Mouse (Mus musculus) MEL (cell line): ENCODE data around the gene Spink2. TPM values are rescaled to one million over a fixed set of nuclear protein-coding genes. Genes with fewer than 3 reads are reported as not detected.

Experiments
- DNase-seq: peaks from one replicate; pipeline ENCODE4 v3.0.0; 2011; ENCODE audit warnings: low read depth, low spot score
- H3K27ac ChIP-seq: 2 replicates; pipeline ENCODE4 v1.5.1; 2012; ENCODE audit warnings: low read depth, mild to moderate bottlenecking, control low read depth, low read length, moderate library complexity; ENCODE audit not compliant: control insufficient read depth
- H3K27me3 ChIP-seq, 2 experiments: fragments of 150-350 bp in 1 of 2; sonication (generic) in 1 of 2; 2 replicates each; pipeline ENCODE4 v1.6.1; 2012; ENCODE audit warnings: low read length in 2 of 2, mild to moderate bottlenecking in 2 of 2, improper control_type of control experiment in 1 of 2, moderate library complexity in 1 of 2; ENCODE audit not compliant: insufficient read depth in 2 of 2, control insufficient read depth in 1 of 2
- H3K36me3 ChIP-seq, 2 experiments: 2 replicates each; pipeline ENCODE4 v1.6.1; 2012 to 2014; ENCODE audit warnings: low read length in 2 of 2, improper control_type of control experiment in 1 of 2, inconsistent platforms in 1 of 2, mild to moderate bottlenecking in 1 of 2; ENCODE audit not compliant: insufficient read depth in 2 of 2, control insufficient read depth in 1 of 2
- H3K4me1 ChIP-seq, 2 experiments: fragments of 150-350 bp in 1 of 2; sonication (generic) in 1 of 2; 2 replicates each; pipeline ENCODE4 v1.6.1; 2012; ENCODE audit warnings: low read length in 2 of 2, improper control_type of control experiment in 1 of 2, mild to moderate bottlenecking in 1 of 2; ENCODE audit not compliant: insufficient read depth in 2 of 2, control insufficient read depth in 1 of 2
- H3K4me3 ChIP-seq, 2 experiments: fragments of 150-350 bp in 1 of 2; sonication (generic) in 1 of 2; 2 replicates each; pipeline ENCODE4 v1.5.1; 2012; ENCODE audit warnings: low read depth in 2 of 2, low read length in 2 of 2, mild to moderate bottlenecking in 2 of 2, moderate library complexity in 2 of 2, control low read depth in 1 of 2, improper control_type of control experiment in 1 of 2; ENCODE audit not compliant: control insufficient read depth in 1 of 2, insufficient read depth in 1 of 2
- H3K79me2 ChIP-seq: 2 replicates; pipeline ENCODE4 v1.6.1; 2012; ENCODE audit warnings: mild to moderate bottlenecking, low read length, moderate library complexity; ENCODE audit not compliant: control insufficient read depth, poor library complexity, insufficient read depth
- H3K9ac ChIP-seq: 2 replicates; pipeline ENCODE4 v1.6.1; 2012; ENCODE audit warnings: low read depth, mild to moderate bottlenecking, control low read depth, low read length, moderate library complexity; ENCODE audit not compliant: control insufficient read depth, poor library complexity, severe bottlenecking
- H3K9me3 ChIP-seq: fragments of 150-350 bp; sonication (generic); replicated peaks from 2 replicates; pipeline ENCODE4 v1.6.1; 2012; ENCODE audit warnings: mild to moderate bottlenecking, low read length, improper control_type of control experiment, moderate library complexity; ENCODE audit not compliant: insufficient read depth
- ELF1 ChIP-seq: IDR thresholded peaks from 2 replicates; pipeline ENCODE4 v1.6.1; 2014; ENCODE audit warnings: low read depth, mild to moderate bottlenecking, inconsistent platforms, low read length, improper control_type of control experiment, moderate library complexity
- EP300 ChIP-seq, 2 experiments: IDR thresholded peaks; 2 replicates each; pipeline ENCODE4 v1.6.1; 2011; ENCODE audit warnings: improper control_type of control experiment in 2 of 2, low read length in 2 of 2, low read depth in 1 of 2, mild to moderate bottlenecking in 1 of 2
- GABPA ChIP-seq: IDR thresholded peaks from 2 replicates; pipeline ENCODE4 v1.6.1; 2012; ENCODE audit warnings: low read depth, mild to moderate bottlenecking, inconsistent platforms, low read length, improper control_type of control experiment, moderate library complexity
- GATA1 ChIP-seq: IDR thresholded peaks from 2 replicates; pipeline ENCODE4 v1.6.1; 2011; ENCODE audit warnings: low read depth, low read length, improper control_type of control experiment
- JUND ChIP-seq: IDR thresholded peaks from 2 replicates; pipeline ENCODE4 v1.6.1; 2011; ENCODE audit warnings: low read depth, mild to moderate bottlenecking, improper control_type of control experiment, low read length
- KAT2A ChIP-seq: conservative IDR thresholded peaks from 2 replicates; pipeline ENCODE4 v1.6.1; 2012; ENCODE audit warnings: low read depth, low read length, improper control_type of control experiment, inconsistent platforms
- MEF2A ChIP-seq: IDR thresholded peaks from 2 replicates; pipeline ENCODE4 v1.6.1; 2014; ENCODE audit warnings: low read depth, mild to moderate bottlenecking, inconsistent platforms, low read length, improper control_type of control experiment; ENCODE audit not compliant: poor library complexity, insufficient replicate concordance, severe bottlenecking; ENCODE audit errors: extremely low read depth
- MXI1 ChIP-seq: IDR thresholded peaks from 2 replicates; pipeline ENCODE4 v1.6.1; 2011; ENCODE audit warnings: mild to moderate bottlenecking, low read depth, low read length, improper control_type of control experiment
- MYB ChIP-seq: IDR thresholded peaks from 2 replicates; pipeline ENCODE4 v1.6.1; 2011; ENCODE audit warnings: mild to moderate bottlenecking, low read depth, low read length, improper control_type of control experiment
- MYC ChIP-seq: IDR thresholded peaks from 2 replicates; pipeline ENCODE4 v1.6.1; 2011; ENCODE audit warnings: low read depth, mild to moderate bottlenecking, low read length, improper control_type of control experiment, moderate library complexity
- POLR2A ChIP-seq, 2 experiments: IDR thresholded peaks; 2 replicates each; pipeline ENCODE4 v1.6.1; 2011 to 2012; ENCODE audit warnings: low read length in 2 of 2, mild to moderate bottlenecking in 2 of 2, control low read depth in 1 of 2, improper control_type of control experiment in 1 of 2, low read depth in 1 of 2, moderate library complexity in 1 of 2; ENCODE audit not compliant: control insufficient read depth in 1 of 2, insufficient read depth in 1 of 2, poor library complexity in 1 of 2
- RAD21 ChIP-seq: IDR thresholded peaks from 2 replicates; pipeline ENCODE4 v1.6.1; 2011; ENCODE audit warnings: mild to moderate bottlenecking, low read depth, low read length, improper control_type of control experiment
- SIN3A ChIP-seq: IDR thresholded peaks from 2 replicates; pipeline ENCODE4 v1.6.1; 2012; ENCODE audit warnings: low read length, improper control_type of control experiment, inconsistent platforms
- TAL1 ChIP-seq: IDR thresholded peaks from 2 replicates; pipeline ENCODE4 v1.6.1; 2012; ENCODE audit warnings: mild to moderate bottlenecking, inconsistent platforms, low read length, moderate library complexity, mixed read lengths
- TCF12 ChIP-seq: IDR thresholded peaks from 2 replicates; pipeline ENCODE4 v1.6.1; 2014; ENCODE audit warnings: low read depth, mild to moderate bottlenecking, inconsistent platforms, low read length, improper control_type of control experiment, moderate library complexity
- UBTF ChIP-seq: IDR thresholded peaks from 2 replicates; pipeline ENCODE4 v1.6.1; 2012; ENCODE audit warnings: low read depth, mild to moderate bottlenecking, inconsistent platforms, low read length, improper control_type of control experiment, moderate library complexity, borderline replicate concordance; ENCODE audit not compliant: insufficient read depth
- USF2 ChIP-seq, 2 experiments: IDR thresholded peaks; 2 replicates each; pipeline ENCODE4 v1.6.1; 2011 to 2012; ENCODE audit warnings: improper control_type of control experiment in 2 of 2, low read length in 2 of 2, borderline replicate concordance in 1 of 2, inconsistent platforms in 1 of 2, low read depth in 1 of 2, mild to moderate bottlenecking in 1 of 2; ENCODE audit not compliant: insufficient read depth in 1 of 2
- ZKSCAN1 ChIP-seq: IDR thresholded peaks from 2 replicates; pipeline ENCODE4 v1.6.1; 2012; ENCODE audit warnings: low read depth, mild to moderate bottlenecking, inconsistent platforms, low read length, improper control_type of control experiment, moderate library complexity
- ZMIZ1 ChIP-seq: IDR thresholded peaks from 2 replicates; pipeline ENCODE4 v1.6.1; 2012; ENCODE audit warnings: low read depth, mild to moderate bottlenecking, inconsistent platforms, low read length, improper control_type of control experiment, moderate library complexity
- polyA plus RNA-seq, 2 experiments: library from polyadenylated mRNA; stranded (reverse) in 1 of 2; unstranded in 1 of 2; fragments of >175 nt in 1 of 2; fragments of >200 nt in 1 of 2; gene quantifications; 2 replicates each; pipeline versions ENCODE4 v1.2.1 to v1.2.4; 2012; ENCODE audit warnings: low replicate concordance in 2 of 2, low read depth in 1 of 2; ENCODE audit not compliant: insufficient read length in 2 of 2, insufficient read depth in 1 of 2, missing spikeins in 1 of 2
- total RNA-seq: library from RNA; depleted of rRNA; stranded (reverse); fragments of 300-350 nt; gene quantifications from 2 replicates; pipeline ENCODE4 v1.2.3, GENCODE M21; 2012

Spink2 gene
- total and polyA plus RNA-seq, 3 experiments, result not detected

DNA sequence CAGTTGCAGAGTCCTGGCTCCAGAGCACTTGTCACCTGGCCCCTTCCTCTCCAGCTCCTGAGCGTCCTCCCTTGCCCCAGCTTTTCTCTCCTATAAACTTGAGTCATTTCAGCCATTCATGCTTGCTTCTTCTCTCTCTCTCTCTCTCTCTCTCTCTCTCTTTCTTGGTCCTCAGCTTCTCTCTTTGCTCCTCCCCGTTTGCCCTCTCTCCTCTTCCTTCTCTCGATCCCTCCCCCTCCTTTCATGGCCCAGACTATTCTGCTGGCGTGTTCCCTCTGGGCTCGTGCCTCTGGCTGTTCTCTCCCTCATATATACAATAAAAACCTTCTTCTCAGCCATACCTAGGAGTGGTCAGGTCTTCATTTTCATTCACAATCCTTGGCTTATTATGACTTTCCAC lies 40.4 kb upstream of the Spink2 start:
- H3K27ac ChIP-seq, result no peak overlapping the region
- TF ChIP-seq MXI1, result no peak
- TF ChIP-seq MYB, result no peak
- TF ChIP-seq MYC, result no peak
- TF ChIP-seq EP300 (IDR thresholded peaks at IDR 0.05; ENCODE audit: low read depth in 1 of 2, low read length in 2 of 2), result no peak
- no peak for TF ChIP-seq KAT2A
- no peak for TF ChIP-seq UBTF
- no peak for TF ChIP-seq ZMIZ1
- no peak for TF ChIP-seq JUND
- no peak for TF ChIP-seq USF2 (IDR thresholded peaks at IDR 0.05; ENCODE audit: borderline replicate concordance in 1 of 2, insufficient read depth in 1 of 2, low read depth in 1 of 2, low read length in 2 of 2)
- TF ChIP-seq TAL1, result no peak
- TF ChIP-seq SIN3A, result no peak
- no peak for TF ChIP-seq ZKSCAN1
- TF ChIP-seq TCF12, result no peak
- TF ChIP-seq GABPA, result no peak
- TF ChIP-seq POLR2A (IDR thresholded peaks at IDR 0.05; ENCODE audit: control insufficient read depth in 1 of 2, insufficient read depth in 1 of 2, low read depth in 1 of 2, low read length in 2 of 2, poor library complexity in 1 of 2), result no peak
- TF ChIP-seq, all 39 proteins: peak for 0
- H3K27me3 ChIP-seq, result peaks cover 8% of the 10 kb centered on the region in 2 experiments

GRCm38 (mm10) chr5:77250083-77250482 lies 38.8 kb upstream of the Spink2 start:
- Histone ChIP-seq H3K79me2 (no peaks in the 10 kb centered on the region), H3K4me1 (no peaks in the 10 kb centered on the region; a peak in 1 of 4 replicates), H3K27me3 (peaks cover 8% of the 10 kb centered on the region in 2 experiments), H3K9me3 (no peaks in the 10 kb centered on the region), H3K4me3 (no peak overlapping the region), H3K36me3 (no peaks in the 10 kb centered on the region), H3K27ac (no peak overlapping the region), H3K9ac (no peak overlapping the region)
- TF ChIP-seq ELF1 (no peak), POLR2A (IDR thresholded peaks at IDR 0.05; ENCODE audit: control insufficient read depth in 1 of 2, insufficient read depth in 1 of 2, low read depth in 1 of 2, low read length in 2 of 2, poor library complexity in 1 of 2) (no peak), MEF2A (no peak), GATA1 (no peak), ZMIZ1 (no peak), RAD21 (no peak)
- no peak for DNase-seq

More for the DNA sequence above, 40.4 kb upstream of the Spink2 start:
- Histone ChIP-seq H3K4me1 (no peaks in the 10 kb centered on the region; a peak in 1 of 4 replicates), H3K9ac (no peak overlapping the region), H3K4me3 (no peak overlapping the region), H3K36me3 (no peaks in the 10 kb centered on the region), H3K79me2 (no peaks in the 10 kb centered on the region), H3K9me3 (no peaks in the 10 kb centered on the region)
- DNase-seq, result no peak
